Mouse (Mus musculus) ES-Bruce4 (cell line): Measurements from ENCODE around the gene 1700001J03Rik. TPM values are rescaled to one million over a fixed set of nuclear protein-coding genes. Genes with fewer than 3 reads are reported as not detected.

Experiments used
- H3K27ac ChIP-seq: 2 replicates; pipeline ENCODE4 v1.5.1; 2012; ENCODE audit warnings: low read length, inconsistent platforms; ENCODE audit not compliant: insufficient read depth
- H3K27me3 ChIP-seq: 2 replicates; pipeline ENCODE4 v1.6.1; 2012; ENCODE audit warnings: mild to moderate bottlenecking, low read length, inconsistent platforms; ENCODE audit not compliant: control insufficient read depth, poor library complexity, insufficient read depth, severe bottlenecking
- H3K36me3 ChIP-seq: 2 replicates; pipeline ENCODE4 v1.6.1; 2012; ENCODE audit warnings: inconsistent platforms, mild to moderate bottlenecking, low read length, moderate library complexity; ENCODE audit not compliant: control insufficient read depth, poor library complexity, insufficient read depth, severe bottlenecking
- H3K4me1 ChIP-seq: one replicate; pipeline ENCODE4 v1.8.1; 2011; ENCODE audit warnings: low read length; ENCODE audit not compliant: control insufficient read depth, insufficient read depth
- H3K4me3 ChIP-seq: 2 replicates; pipeline ENCODE4 v1.5.1; 2011; ENCODE audit warnings: low read depth, mild to moderate bottlenecking, low read length
- H3K9ac ChIP-seq: 2 replicates; pipeline ENCODE4 v1.6.1; 2012; ENCODE audit warnings: low read depth, mild to moderate bottlenecking, inconsistent platforms; ENCODE audit not compliant: poor library complexity, severe bottlenecking
- H3K9me3 ChIP-seq: replicated peaks from 2 replicates; pipeline ENCODE4 v1.6.1; 2012; ENCODE audit warnings: mild to moderate bottlenecking, low read length, inconsistent platforms; ENCODE audit not compliant: control insufficient read depth, poor library complexity, insufficient read depth, severe bottlenecking
- CTCF ChIP-seq: IDR thresholded peaks from one replicate; pipeline ENCODE4 v1.8.1; 2011; ENCODE audit warnings: low read depth, low read length
- EP300 ChIP-seq: IDR thresholded peaks from 2 replicates; pipeline ENCODE4 v1.6.1; 2011; ENCODE audit warnings: low read depth, low read length; ENCODE audit not compliant: insufficient read depth
- POLR2A ChIP-seq: IDR thresholded peaks from one replicate; pipeline ENCODE4 v1.8.1; 2011; ENCODE audit warnings: low read length; ENCODE audit not compliant: insufficient read depth
- polyA plus RNA-seq: library from polyadenylated mRNA; stranded (reverse); fragments of >200 nt; gene quantifications from 2 replicates; pipeline ENCODE4 v1.2.4, GENCODE M21; 2011; ENCODE audit warnings: low read depth; ENCODE audit not compliant: missing spikeins, insufficient read depth, insufficient read length

Gene 1700001J03Rik
- polyA plus RNA-seq, 1 experiment, result 0.94 TPM

- TF ChIP-seq EP300, result no peak
- Histone ChIP-seq H3K4me3 (no peak overlapping the region), H3K27me3 (no peaks in the 10 kb centered on the region), H3K27ac (no peak overlapping the region), H3K36me3 (peaks cover 31% of the 10 kb centered on the region), H3K4me1 (no peaks in the 10 kb centered on the region), H3K9ac (no peak overlapping the region), H3K9me3 (no peaks in the 10 kb centered on the region)
Measured at GRCm38 (mm10) chr5:146205537-146205936, 20.4 kb upstream of the 1700001J03Rik start.

DNA sequence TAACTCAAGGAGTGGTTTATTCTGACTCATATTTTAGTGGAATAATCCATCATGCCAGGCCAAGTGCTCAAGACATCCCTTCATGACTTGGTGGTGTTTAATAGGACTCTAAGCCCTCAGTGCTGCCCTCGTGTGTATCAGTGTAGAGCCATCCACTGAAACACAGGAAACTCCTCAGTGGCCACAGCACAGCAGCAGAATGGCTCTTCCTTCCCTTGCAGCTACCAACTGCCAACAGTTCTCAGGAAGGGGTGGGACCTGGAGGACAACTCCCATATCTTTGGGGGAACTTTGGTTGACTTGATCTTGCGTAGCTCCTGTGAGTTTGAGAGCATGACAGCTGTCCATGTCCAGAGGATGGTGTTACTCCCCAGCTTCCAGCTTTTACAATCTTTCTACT, 18.8 kb upstream of the 1700001J03Rik start:
- Histone ChIP-seq H3K36me3 (peaks cover 25% of the 10 kb centered on the region), H3K9ac (no peak overlapping the region), H3K4me1 (no peaks in the 10 kb centered on the region), H3K4me3 (no peak overlapping the region), H3K27me3 (no peaks in the 10 kb centered on the region), H3K27ac (no peak overlapping the region), H3K9me3 (no peaks in the 10 kb centered on the region)
- TF ChIP-seq CTCF (no peak), EP300 (no peak), POLR2A (no peak)

DNA sequence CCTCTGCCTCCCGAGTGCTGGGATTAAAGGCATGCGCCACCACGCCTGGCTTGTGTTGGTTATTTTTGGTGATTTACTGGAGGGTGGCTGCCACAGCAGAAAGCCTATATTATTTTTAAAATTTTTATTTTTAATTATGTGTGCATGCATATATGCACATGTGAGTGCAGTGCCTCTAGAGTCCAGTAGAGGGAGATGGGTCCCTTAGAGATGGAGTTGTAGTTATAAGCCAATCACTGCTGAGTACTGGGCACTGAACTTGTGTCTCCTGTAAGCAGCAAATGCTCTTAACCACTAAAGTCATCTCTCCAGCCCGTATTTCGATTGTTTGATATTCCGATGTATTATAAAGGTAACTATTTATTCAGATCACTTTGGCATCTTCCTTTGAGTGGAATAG, 15.5 kb upstream of the 1700001J03Rik start:
- H3K4me3 ChIP-seq, result no peak overlapping the region
- no peaks in the 10 kb centered on the region for H3K4me1 ChIP-seq
- no peak overlapping the region for H3K27ac ChIP-seq
- no peaks in the 10 kb centered on the region for H3K9me3 ChIP-seq
- H3K27me3 ChIP-seq, result no peaks in the 10 kb centered on the region
- no peak for TF ChIP-seq EP300
- no peak for TF ChIP-seq POLR2A
- TF ChIP-seq CTCF, result no peak
- H3K9ac ChIP-seq, result no peak overlapping the region
- H3K36me3 ChIP-seq, result peaks cover 12% of the 10 kb centered on the region

DNA sequence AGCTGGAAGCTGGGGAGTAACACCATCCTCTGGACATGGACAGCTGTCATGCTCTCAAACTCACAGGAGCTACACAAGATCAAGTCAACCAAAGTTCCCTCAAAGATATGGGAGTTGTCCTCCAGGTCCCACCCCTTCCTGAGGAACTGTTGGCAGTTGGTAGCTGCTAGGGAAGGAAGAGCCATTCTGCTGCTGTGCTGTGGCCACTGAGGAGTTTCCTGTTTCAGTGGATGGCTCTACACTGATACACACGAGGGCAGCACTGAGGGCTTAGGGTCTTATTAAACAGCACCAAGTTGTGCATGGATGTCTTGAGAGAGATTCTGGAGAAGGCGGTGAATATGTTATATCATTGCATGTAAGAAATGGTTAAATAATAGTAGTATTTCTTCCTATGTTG, 14.4 kb upstream of the 1700001J03Rik start:
- Histone ChIP-seq H3K27me3 (no peaks in the 10 kb centered on the region), H3K9me3 (no peaks in the 10 kb centered on the region), H3K9ac (no peak overlapping the region), H3K27ac (no peak overlapping the region), H3K4me1 (no peaks in the 10 kb centered on the region), H3K4me3 (no peak overlapping the region), H3K36me3 (peaks cover 7% of the 10 kb centered on the region)
- TF ChIP-seq EP300, result no peak
- TF ChIP-seq CTCF, result no peak
- no peak for TF ChIP-seq POLR2A

GRCm38 (mm10) chr5:146199073-146199472, 14.0 kb upstream of the 1700001J03Rik start:
- Histone ChIP-seq H3K9me3 (no peaks in the 10 kb centered on the region), H3K27me3 (no peaks in the 10 kb centered on the region), H3K4me3 (no peak overlapping the region), H3K36me3 (peaks cover 6% of the 10 kb centered on the region), H3K9ac (no peak overlapping the region), H3K27ac (no peak overlapping the region), H3K4me1 (no peaks in the 10 kb centered on the region)
- no peak for TF ChIP-seq POLR2A
- TF ChIP-seq EP300, result no peak
- TF ChIP-seq CTCF, result no peak

DNA sequence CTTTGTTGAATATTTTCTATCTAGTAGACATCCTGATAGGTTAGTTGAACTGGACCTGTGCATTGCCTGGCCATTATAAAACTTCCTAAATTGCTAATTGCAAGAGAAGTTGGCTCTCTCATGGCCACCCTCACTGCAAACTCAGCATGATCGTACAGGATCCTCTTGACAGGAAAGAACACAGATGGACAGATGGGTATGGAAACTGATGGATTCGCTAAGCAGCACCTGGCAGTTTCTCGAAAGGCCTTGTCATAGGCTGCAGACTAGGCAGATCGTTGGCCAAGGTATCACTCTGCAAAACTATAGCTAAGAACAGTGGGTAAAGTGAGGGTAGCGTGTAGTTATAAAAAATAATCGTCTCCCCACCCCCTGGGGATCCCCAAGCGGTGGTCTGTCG, 8.3 kb upstream of the 1700001J03Rik start:
- H3K9me3 ChIP-seq, result no peaks in the 10 kb centered on the region
- H3K4me3 ChIP-seq, result no peak overlapping the region
- TF ChIP-seq CTCF (no peak), EP300 (no peak), POLR2A (no peak)
- no peak overlapping the region for H3K27ac ChIP-seq
- H3K27me3 ChIP-seq, result no peaks in the 10 kb centered on the region
- no peaks in the 10 kb centered on the region for H3K36me3 ChIP-seq
- H3K4me1 ChIP-seq, result no peaks in the 10 kb centered on the region
- H3K9ac ChIP-seq, result no peak overlapping the region
